Mouse (Mus musculus): ENCODE measurements at regions not wholly inside any gene's neighbourhood (a gene's known extent, or its start where the extent isn't known, plus 50 kb on each side); places are given as distances from the start of the nearest gene placed in this dataset.
"Not testable (repeated sequence)": the region's sequence is repeated elsewhere in the genome, so short reads cannot be mapped to it uniquely, and the experiment has no call there.

DNA sequence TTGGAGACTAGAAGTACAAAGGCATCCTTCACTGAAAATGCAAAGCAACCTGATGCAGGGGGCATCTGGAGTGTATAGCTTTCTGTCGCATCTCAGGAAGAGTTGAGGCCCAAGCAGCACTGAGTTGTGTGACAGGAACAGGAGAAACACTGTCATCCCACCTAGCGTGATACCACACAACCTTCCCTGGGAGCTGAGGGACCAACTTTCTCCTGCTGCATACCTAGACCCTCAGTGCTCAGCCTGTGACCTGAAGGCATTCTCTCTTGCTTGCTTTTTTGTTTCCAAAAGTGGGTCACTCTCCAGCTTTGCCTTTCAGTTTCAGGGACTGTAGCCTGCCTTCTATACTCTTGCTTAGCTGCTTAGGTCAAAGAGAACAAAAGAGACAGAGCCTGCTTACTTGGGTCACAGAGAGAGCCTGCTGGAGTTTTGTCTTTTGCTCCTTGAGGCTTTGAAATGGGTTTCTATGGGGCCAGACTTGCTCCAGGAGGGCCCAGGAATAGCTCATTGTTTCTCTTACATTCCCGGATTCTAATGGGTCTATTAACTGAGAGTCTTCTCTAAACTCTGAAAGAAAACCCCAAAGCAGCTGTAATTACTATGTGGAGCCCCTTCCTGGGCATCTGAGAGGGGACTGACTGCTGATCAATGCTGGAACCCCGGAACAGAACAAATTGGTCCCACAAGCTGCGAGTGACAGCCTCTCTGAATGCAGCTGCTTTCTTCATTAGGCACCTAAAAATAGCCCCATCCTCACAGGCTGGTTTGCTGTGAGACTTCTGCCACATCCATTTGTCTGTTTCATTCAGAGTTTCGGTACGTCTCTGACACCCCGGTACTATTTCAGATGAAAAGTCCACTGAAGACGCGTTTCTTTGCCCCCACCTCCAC lies 73.9 kb upstream of the Atxn1 start:
- no peaks in the 10 kb centered on the region for H3K27me3 ChIP-seq (replicated peaks)
- no peak overlapping the region for H3K27ac ChIP-seq (ENCODE audit: poor library complexity, severe bottlenecking)
- H3K4me2 ChIP-seq: no peak overlapping the region
- no peaks in the 10 kb centered on the region for H3K9me3 ChIP-seq (replicated peaks)
- H3K4me3 ChIP-seq: no peak overlapping the region
- 59% methylated on average over 10 of the region's 10 CpGs for WGBS
- no peaks in the 10 kb centered on the region for H3K36me3 ChIP-seq
- peaks cover 10% of the 10 kb centered on the region; the same call in 1 of the 2 replicates for H3K4me1 ChIP-seq (replicated peaks)
- ATAC-seq (ENCODE audit: insufficient number of reproducible peaks, low FRiP score): no peak
- no peak overlapping the region for H3K9ac ChIP-seq

DNA sequence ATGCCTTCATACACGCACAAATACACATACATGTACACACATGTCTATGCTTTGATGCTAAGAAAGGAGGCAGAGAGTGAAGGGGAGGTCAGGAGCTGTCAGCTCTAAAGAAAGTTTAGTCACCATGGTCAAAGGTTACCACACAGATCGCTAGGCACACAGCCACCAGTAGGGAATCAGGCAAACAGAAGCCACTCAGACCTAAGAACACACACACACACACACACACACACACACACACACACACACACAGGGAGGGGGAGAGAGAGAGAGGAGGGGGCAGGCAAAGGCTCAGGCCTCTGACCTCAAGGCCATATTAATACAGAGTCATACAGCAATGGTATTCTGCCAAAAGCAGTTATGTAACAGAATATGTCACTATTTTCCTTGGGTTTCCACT lies 67.5 kb upstream of the Atxn1 start:
- no peaks in the 10 kb centered on the region for H3K36me3 ChIP-seq
- no peak overlapping the region for H3K27ac ChIP-seq (ENCODE audit: poor library complexity, severe bottlenecking)
- H3K9ac ChIP-seq: no peak overlapping the region
- no peaks in the 10 kb centered on the region for H3K9me3 ChIP-seq (replicated peaks)
- no peaks in the 10 kb centered on the region for H3K4me1 ChIP-seq (replicated peaks)
- WGBS: 76% methylated on average over 2 of the region's 2 CpGs
- H3K27me3 ChIP-seq (replicated peaks): no peaks in the 10 kb centered on the region
- H3K4me2 ChIP-seq: no peak overlapping the region
- no peak overlapping the region for H3K4me3 ChIP-seq
- ATAC-seq (ENCODE audit: insufficient number of reproducible peaks, low FRiP score): no peak

DNA sequence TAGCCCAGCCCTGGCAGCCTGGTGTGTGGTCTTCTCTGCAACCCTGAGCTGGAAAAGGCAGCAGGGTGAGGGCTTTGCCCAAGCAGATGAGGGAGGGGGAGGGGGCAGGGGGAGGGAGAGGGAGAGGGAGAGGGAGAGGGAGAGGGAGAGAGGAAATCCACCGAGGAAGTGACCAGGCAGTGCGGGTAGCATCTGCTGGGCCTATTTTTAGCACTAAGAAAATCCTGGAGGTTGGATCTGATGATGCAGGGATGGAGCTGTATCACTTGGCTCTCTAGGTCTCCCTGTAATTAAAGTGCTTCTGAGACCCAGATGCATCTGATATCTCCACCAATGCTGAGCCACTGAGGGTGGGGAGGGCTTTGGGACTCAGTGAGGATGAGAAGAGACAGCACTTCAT lies 61.2 kb upstream of the Atxn1 start:
- no peak for ATAC-seq (ENCODE audit: insufficient number of reproducible peaks, low FRiP score)
- Histone ChIP-seq H3K27me3 (replicated peaks) (no peaks in the 10 kb centered on the region), H3K9me3 (replicated peaks) (no peaks in the 10 kb centered on the region), H3K4me1 (replicated peaks) (0 out of 2 replicates have a peak, but pooled peaks cover 7% of the 10 kb centered on the region), H3K4me2 (no peak overlapping the region), H3K4me3 (no peak overlapping the region), H3K27ac (ENCODE audit: poor library complexity, severe bottlenecking) (no peak overlapping the region), H3K36me3 (no peaks in the 10 kb centered on the region), H3K9ac (no peak overlapping the region)
- WGBS: 15% methylated on average over 2 of the region's 2 CpGs

DNA sequence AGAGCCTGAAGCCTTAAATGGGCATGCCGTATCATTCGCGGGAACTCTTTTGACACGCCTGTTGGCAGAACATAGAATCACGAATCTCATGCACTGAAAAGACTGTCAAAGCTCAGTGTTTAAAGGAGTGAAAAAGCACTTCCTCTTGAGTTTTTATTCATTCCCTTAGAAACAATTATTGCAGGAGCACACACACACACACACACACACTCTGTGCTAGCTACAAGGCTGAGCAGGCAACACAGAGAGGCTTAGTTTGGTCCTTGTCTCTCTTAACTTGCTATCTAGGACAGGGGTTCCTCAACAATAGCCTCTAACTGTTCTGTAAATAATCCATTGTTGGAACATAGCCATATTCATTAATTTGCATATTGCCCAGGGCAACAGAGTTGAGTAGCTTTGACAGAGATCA lies 58.8 kb upstream of the Atxn1 start:
- no peaks in the 10 kb centered on the region for H3K9me3 ChIP-seq (replicated peaks)
- H3K27me3 ChIP-seq (replicated peaks): no peaks in the 10 kb centered on the region
- no peak overlapping the region for H3K4me2 ChIP-seq
- H3K36me3 ChIP-seq: no peaks in the 10 kb centered on the region
- no peak for ATAC-seq (ENCODE audit: insufficient number of reproducible peaks, low FRiP score)
- H3K9ac ChIP-seq: no peak overlapping the region
- no peak overlapping the region for H3K4me3 ChIP-seq
- H3K27ac ChIP-seq (ENCODE audit: poor library complexity, severe bottlenecking): no peak overlapping the region
- WGBS: 78% methylated on average over 5 of the region's 5 CpGs
- H3K4me1 ChIP-seq (replicated peaks): peaks cover 14% of the 10 kb centered on the region; the same call in 1 of the 2 replicates

DNA sequence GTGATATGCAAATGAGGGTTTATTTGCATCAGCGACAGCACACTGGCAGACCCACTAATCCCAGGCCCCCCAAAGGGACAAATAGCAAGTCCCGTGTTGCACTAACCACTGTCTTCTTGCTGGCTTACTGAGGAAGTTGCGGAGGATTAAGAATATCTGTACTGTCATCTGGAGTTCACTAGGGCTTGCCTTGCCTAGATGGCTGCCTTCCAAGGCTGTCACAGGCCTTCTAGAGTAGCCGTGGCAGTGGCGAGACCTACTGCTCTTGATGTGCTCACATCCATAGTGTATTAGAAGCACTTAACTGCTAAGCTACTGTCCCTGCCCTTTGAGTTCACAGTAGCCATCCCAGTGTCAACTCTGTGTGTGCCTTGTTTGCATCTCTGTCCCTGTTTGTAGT lies 58.4 kb upstream of the Atxn1 start:
- Histone ChIP-seq H3K4me1 (replicated peaks) (peaks cover 14% of the 10 kb centered on the region; the same call in 1 of the 2 replicates), H3K4me3 (no peak overlapping the region), H3K9me3 (replicated peaks) (no peaks in the 10 kb centered on the region), H3K27ac (ENCODE audit: poor library complexity, severe bottlenecking) (no peak overlapping the region), H3K36me3 (no peaks in the 10 kb centered on the region), H3K9ac (no peak overlapping the region), H3K27me3 (replicated peaks) (no peaks in the 10 kb centered on the region), H3K4me2 (no peak overlapping the region)
- 40% methylated on average over 5 of the region's 5 CpGs for WGBS
- ATAC-seq (ENCODE audit: insufficient number of reproducible peaks, low FRiP score): no peak

DNA sequence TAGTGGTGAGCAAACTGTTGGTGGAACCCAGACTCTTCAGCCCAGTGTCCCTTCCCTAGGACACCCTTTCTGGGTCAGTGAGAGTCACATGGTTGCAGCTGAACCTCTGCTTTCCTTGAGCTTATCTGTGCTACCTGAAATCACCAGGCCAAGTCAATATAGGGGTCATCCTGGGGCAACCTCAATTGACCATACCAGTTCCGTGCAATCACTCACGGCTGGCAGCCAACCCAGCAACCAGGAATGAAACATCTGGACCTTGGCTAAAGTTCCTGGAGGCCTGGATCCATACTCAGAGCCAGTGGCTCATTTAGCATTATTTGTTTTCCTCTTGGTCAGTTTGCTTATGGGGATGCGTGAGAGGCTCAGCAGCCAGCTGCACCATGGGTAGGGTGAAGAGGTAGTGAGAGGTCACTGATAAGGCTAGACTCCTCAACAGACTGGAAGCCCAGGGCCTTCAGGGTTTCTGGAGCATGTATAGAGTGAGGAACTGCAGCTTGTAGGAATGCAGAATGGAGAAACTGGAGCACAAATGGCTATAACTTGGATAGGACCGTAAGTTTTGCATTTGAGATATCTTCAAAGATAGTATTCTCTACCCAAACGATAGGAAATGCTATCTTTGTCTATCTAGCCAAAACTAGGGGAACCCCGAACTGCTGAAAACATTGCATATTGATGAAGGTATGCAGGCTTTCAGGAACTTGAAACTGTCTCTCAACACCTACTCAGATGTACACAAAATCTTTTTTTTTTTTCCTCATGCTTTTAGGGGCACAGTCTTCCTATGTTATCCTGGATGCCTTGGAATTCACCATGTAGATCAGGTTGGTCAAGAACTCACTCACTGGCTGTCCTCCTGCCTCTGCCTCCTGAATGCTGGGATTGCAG lies 56.4 kb upstream of the Atxn1 start:
- H3K36me3 ChIP-seq: no peaks in the 10 kb centered on the region
- H3K27ac ChIP-seq (ENCODE audit: poor library complexity, severe bottlenecking): no peak overlapping the region
- H3K9ac ChIP-seq: no peak overlapping the region
- H3K4me2 ChIP-seq: no peak overlapping the region
- H3K4me1 ChIP-seq (replicated peaks): peaks cover 12% of the 10 kb centered on the region; the same call in 1 of the 2 replicates
- no peak for ATAC-seq (ENCODE audit: insufficient number of reproducible peaks, low FRiP score)
- H3K27me3 ChIP-seq (replicated peaks): no peaks in the 10 kb centered on the region
- H3K9me3 ChIP-seq (replicated peaks): no peaks in the 10 kb centered on the region
- no peak overlapping the region for H3K4me3 ChIP-seq
- WGBS: 76% methylated on average over 6 of the region's 6 CpGs

DNA sequence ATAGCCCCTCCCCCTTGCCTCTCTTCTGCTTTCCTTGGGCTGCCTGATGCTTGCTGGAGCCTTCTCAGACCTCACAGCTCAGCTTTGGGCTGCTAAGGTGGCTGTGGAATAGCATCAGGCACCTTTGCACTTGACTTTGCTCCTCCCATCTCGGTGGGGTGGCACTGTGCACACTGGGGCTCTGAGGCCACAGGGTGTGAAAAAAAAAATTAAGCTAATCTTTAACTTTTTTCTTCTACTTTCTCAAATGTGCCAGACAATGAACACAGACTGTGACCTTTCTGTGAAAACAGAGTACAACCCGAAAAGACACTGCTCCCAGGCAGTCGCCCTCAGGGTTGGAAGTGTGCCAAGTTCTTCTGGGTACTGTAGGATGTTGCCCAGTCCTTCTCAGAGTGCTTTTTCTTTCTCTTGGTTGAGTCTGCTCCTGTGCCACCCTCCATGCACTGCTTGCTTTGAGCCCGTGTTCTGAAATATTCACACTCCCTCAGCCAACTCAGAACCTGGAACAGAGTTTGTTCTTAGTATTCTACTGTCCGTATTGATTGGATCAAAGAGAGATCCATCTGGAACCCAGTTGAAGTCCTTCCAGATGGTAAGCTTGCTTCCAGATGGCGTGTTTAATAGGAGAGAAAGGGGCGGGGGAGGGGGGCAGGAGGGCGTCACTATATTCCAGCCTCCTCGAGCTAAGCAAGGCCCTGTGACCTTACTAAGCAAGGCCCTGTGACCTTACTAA lies 54.8 kb upstream of the Atxn1 start:
- Histone ChIP-seq H3K9me3 (replicated peaks) (no peaks in the 10 kb centered on the region), H3K4me3 (no peak overlapping the region), H3K4me2 (no peak overlapping the region), H3K36me3 (no peaks in the 10 kb centered on the region), H3K27ac (ENCODE audit: poor library complexity, severe bottlenecking) (no peak overlapping the region), H3K27me3 (replicated peaks) (no peaks in the 10 kb centered on the region), H3K9ac (no peak overlapping the region), H3K4me1 (replicated peaks) (peaks cover 7% of the 10 kb centered on the region; the same call in 1 of the 2 replicates)
- no peak for ATAC-seq (ENCODE audit: insufficient number of reproducible peaks, low FRiP score)
- WGBS: 49% methylated on average over 9 of the region's 9 CpGs

DNA sequence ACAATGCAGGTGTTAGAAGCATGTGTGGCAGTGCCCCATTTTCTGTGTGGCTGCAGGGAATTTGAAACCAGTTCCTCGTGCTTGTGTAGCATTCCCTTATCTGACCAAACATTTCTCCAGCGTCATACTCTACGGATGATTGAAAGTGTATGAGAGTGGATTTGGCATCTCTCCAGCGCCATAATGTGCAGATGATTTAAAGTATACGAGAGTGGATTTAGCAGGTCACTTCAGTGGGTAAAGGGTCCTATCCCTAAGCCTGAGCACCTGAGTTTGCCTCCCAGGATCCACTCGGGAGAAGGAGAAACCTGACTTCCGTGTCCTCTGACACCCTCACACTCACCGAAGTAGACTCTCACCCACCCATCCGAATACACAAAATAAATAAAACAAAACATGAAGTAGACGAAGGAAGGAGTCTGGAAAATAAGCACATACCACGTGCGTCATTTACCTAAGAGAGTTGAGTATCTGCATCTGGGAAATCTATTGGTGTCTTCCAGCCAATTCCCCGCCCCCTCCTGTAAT lies 54.2 kb upstream of the Atxn1 start:
- no peaks in the 10 kb centered on the region for H3K36me3 ChIP-seq
- peaks cover 7% of the 10 kb centered on the region; the same call in 1 of the 2 replicates for H3K4me1 ChIP-seq (replicated peaks)
- no peak overlapping the region for H3K4me3 ChIP-seq
- no peak overlapping the region for H3K4me2 ChIP-seq
- no peaks in the 10 kb centered on the region for H3K9me3 ChIP-seq (replicated peaks)
- H3K27me3 ChIP-seq (replicated peaks): no peaks in the 10 kb centered on the region
- no peak overlapping the region for H3K27ac ChIP-seq (ENCODE audit: poor library complexity, severe bottlenecking)
- WGBS: 66% methylated on average over 13 of the region's 13 CpGs
- no peak overlapping the region for H3K9ac ChIP-seq
- no peak for ATAC-seq (ENCODE audit: insufficient number of reproducible peaks, low FRiP score)

DNA sequence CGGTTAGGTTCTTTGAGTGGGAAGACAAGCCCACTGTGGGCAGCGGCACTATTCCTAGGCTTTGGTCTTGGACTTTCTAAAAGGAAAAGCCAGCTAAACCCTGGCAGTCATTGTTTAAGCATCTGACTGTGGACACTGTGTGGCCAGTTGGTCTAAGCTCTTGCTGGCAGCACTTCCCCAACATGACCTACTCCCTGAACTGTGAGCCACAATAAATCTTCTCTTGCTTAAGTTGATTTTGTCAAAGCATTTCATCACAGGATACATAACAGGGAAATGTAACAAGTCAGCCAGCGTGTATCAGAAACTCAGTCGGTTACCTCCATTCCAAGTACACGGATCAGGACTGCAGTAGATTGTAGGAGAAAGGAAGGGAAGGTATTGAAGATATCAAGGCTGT lies 52.9 kb upstream of the Atxn1 start:
- ATAC-seq (ENCODE audit: insufficient number of reproducible peaks, low FRiP score): no peak
- H3K27me3 ChIP-seq (replicated peaks): no peaks in the 10 kb centered on the region
- 82% methylated on average over 5 of the region's 5 CpGs for WGBS
- H3K4me1 ChIP-seq (replicated peaks): peaks cover 7% of the 10 kb centered on the region; the same call in 1 of the 2 replicates
- H3K4me2 ChIP-seq: no peak overlapping the region
- H3K36me3 ChIP-seq: no peaks in the 10 kb centered on the region
- H3K9me3 ChIP-seq (replicated peaks): no peaks in the 10 kb centered on the region
- no peak overlapping the region for H3K27ac ChIP-seq (ENCODE audit: poor library complexity, severe bottlenecking)
- no peak overlapping the region for H3K4me3 ChIP-seq
- no peak overlapping the region for H3K9ac ChIP-seq

DNA sequence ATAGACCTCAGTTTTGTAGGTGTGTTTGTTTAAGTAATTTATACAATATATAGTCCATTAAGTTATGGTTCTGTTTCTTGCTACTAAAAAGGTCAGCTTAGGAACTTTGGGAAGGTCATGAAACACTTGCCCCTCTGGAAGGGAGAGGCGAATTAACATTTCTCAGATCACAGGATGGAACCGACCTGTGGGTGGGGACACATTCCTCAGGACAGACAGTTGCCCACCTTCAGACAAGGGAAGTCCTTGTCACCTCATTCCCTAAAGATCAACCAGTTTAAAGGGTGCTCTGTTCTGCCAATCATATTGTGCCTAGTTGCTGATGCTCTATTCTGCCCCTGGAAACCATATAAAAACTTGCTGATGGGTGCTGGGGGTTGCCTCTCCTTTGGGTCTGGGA lies 52.2 kb upstream of the Atxn1 start:
- not testable (repeated sequence) for H3K4me3 ChIP-seq; H3K36me3 ChIP-seq; H3K9me3 ChIP-seq (replicated peaks); H3K4me2 ChIP-seq; H3K27me3 ChIP-seq (replicated peaks); ATAC-seq (ENCODE audit: insufficient number of reproducible peaks, low FRiP score); H3K9ac ChIP-seq; H3K27ac ChIP-seq (ENCODE audit: poor library complexity, severe bottlenecking); H3K4me1 ChIP-seq (replicated peaks)
- 47% methylated on average over 2 of the region's 2 CpGs for WGBS
